Mouse (Mus musculus): Measurements from ENCODE around the gene Gm9780.
"Not testable (repeated sequence)": the region's sequence is repeated elsewhere in the genome, so short reads cannot be mapped to it uniquely, and the experiment has no call there.

The Gm9780 gene

GRCm38 (mm10) chr14:26042611-26043010 is at the start of gene Gm9780:
Gene Gm9780, minus strand, starts transcription at chr14:26042711.
- not testable (repeated sequence) for DNase-seq (ENCODE audit: low spot score)

GRCm38 (mm10) chr14:26081997-26082396 is 39.5 kb upstream of the Gm9780 start, which contains the start of gene Cphx3:
Gene Cphx3, plus strand, starts transcription at chr14:26082297.
- DNase-seq (ENCODE audit: low spot score), result not testable (repeated sequence)

- DNase-seq (ENCODE audit: low spot score), result not testable (repeated sequence)
These were observed 38.7 kb upstream of the Gm9780 start, which contains the start of gene Cphx2 for GRCm38 (mm10) chr14:26081216-26081615. Gene Cphx2, plus strand, starts transcription at chr14:26081516.

DNA sequence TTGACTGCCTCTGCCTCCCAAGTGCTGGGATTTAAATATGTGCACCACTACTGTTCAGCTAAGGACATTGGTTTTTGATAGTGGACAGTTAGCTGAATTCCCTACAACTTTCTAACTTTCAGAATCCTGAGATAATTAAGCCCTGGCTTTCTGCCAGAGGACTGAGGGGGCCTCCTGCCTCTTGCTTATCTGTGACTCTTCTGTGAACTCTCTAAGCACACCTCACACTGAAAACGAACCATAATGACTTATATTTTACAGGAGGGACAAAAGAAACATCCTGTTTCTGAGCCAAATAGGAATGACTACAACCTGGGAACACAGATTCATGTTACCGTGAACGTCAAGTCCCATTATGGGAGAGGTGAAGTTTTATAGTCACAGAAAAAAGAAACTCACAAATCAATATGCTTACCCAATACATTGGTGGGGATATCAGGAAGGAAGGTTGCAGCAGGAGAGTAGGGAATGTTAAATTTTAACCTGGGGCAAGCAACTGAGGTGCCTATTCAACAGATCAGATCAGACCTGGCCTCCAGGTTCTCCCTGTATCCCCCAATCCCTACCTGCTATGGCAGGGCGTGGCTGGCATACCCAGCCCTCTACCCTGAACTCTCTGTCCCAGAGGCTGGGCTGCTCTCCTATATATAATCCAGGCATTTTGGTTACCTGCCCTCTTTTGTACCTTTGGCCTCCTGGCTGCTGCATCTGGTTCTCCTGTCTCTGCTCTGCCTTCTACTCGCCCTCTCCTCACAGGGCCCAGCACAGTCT is 34.3 kb upstream of the Gm9780 start:
- DNase-seq (ENCODE audit: low spot score), result not testable (repeated sequence)

- not testable (repeated sequence) for DNase-seq (ENCODE audit: low spot score)
These were observed 24.8 kb upstream of the Gm9780 start, which contains the start of gene Tmem254c for GRCm38 (mm10) chr14:26067325-26067633. Gene Tmem254c, minus strand, starts transcription at chr14:26067355.

DNA sequence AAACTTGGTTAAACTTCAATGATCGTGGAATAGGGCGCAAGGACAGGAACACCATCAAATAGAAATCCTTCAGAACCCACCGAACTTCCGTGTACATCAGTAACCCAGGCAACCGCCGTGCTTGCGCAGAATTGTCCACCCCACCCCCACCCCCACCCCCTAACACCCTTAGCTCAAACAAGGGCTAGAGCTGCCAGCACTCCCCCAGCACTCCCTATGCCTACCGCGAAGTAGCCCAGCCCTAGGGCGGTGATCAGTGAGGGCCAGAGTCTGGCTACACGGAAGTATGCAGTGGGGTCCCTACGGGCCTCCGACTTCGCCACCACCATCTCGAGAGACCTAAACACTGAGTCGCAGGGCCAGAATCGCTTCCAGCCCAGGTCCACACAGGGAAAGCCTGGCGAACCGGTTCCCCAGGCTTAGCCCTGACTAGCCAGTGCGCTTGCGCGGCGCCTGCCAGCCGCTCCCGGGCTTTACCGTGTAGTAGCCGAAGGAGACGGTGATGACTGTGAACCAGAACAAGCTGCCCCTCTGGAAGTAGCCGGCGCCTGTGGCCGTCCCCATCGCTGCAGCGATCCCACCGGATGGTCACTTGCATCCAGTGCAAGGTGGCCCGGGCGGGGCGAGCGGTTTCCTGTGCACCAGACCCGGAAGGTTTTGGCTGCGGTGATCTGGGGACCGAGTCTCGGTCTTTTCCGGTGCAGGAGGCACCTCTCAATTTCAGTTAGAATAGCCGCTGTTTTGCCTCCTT is 24.2 kb upstream of the Gm9780 start:
- not testable (repeated sequence) for DNase-seq (ENCODE audit: low spot score)

DNA sequence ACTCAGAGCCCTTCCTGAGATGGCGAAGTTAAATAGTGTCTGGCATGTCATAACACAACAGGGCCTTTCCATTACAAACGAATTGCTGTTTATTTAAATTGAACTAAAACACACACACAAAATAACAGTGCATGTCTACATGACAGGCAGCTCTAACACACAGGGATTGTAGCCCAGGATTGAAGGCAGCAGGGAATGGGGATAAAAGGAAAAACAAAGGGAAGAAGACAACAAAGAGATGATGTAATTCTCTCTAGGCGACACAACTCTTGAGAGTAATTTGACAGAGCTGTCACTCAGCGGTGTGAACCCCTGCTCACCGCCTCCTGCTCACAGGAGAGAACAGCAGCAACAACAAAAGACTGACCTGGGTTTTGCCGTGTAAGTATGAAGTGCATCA is 16.9 kb upstream of the Gm9780 start:
- DNase-seq (ENCODE audit: low spot score), result not testable (repeated sequence)

DNA sequence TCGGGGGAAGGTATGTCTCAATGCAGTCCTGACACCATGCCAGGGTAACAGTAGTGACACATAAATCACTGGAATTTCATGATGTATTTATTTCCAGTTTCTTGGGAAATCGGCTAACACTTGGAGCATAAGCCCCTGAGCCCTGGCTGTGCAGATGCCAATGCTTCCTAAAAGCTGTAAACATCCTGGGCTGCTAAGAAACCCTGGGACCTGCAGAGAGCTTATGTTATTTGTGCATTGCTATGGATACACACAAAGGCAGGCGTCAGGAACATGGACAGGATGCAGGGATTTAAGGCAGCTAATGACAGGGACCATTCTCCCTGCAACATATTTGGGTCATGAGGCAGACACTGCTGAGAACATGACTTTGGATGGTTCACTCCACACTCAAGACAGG is 15.7 kb upstream of the Gm9780 start:
- DNase-seq (ENCODE audit: low spot score), result not testable (repeated sequence)

DNA sequence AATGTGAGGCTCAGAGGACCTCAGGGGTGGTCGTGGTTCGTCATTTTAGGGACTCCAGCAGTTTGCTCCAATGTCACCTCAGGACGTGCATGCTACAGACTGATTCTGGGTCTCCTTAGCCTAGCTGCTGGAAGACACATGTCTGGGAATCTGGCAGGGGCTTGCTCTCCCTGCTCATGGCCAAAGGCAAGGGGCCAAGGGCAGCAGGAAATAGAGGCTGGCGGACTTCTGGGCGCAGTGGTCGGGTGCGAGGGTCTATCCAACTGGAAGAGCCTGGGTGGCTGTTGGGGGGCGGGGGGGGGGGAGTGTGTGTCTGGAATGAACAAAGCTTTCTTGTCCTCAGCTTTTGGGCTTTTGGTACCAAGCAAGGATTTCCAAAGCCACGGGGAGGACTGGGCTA is 6.3 kb upstream of the Gm9780 start:
- DNase-seq (ENCODE audit: low spot score), result not testable (repeated sequence)

DNA sequence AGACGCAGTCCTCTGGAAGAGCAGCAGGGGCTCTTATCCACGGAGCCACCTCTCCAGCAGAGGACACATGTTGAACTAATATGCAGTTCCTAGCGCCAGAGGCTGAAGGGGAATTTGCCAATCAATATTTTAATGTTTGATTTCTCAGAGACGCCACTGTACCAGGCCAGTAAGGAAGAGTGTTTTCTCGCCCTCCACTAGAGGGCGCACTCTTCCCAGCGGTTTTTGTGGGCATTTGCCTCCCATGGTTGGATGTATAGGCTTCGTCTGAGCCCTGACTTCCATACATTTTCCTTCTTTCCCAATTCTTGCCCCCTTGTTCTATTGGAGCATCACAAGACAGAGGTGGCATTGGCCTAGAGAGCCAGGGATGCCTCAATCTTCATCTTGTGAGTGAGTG is 4.5 kb upstream of the Gm9780 start:
- not testable (repeated sequence) for DNase-seq (ENCODE audit: low spot score)

DNA sequence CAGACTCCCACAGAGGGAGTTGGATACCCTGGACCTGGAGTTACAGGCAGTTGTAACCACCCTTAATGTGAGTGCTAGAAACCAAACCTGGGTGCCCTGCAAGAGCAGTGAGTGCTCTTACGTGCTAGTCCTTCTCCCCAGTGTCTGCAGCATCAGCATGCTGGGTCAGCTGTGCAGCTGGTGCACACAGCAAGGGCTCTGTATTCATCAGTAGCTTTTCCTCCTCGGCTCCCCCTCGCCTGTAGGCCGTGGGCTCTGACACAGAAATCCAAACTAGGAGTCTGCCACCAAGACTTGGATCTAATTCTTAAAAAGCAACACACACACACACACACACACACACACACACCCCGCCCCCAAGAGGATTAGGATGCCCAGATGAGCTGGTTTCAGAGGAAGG is 2.5 kb upstream of the Gm9780 start:
- not testable (repeated sequence) for DNase-seq (ENCODE audit: low spot score)

- DNase-seq (ENCODE audit: low spot score), result not testable (repeated sequence)
These were observed 7.1 kb downstream of the Gm9780 start for GRCm38 (mm10) chr14:26035439-26035838.

- not testable (repeated sequence) for DNase-seq (ENCODE audit: low spot score)
These were observed 8.1 kb downstream of the Gm9780 start for GRCm38 (mm10) chr14:26034364-26034763.

DNA sequence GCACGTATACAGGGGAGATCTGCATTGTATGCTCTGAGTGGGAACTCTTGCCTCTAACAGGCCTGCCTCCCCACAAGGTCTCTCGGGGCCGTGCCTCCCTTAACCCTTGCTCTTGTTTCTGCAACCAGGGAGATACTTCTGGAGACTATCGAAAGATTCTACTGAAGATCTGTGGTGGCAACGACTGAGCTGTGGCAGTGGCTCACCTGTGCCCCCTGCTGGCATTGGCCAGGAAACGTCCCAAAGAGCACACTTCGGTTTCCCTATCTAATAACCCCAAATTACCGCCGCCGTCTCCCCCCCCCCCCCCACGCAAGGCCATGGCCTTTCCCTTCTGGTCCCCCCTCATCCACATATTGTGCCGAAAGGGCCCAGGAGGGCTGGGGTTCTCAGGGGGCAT is 16.9 kb downstream of the Gm9780 start:
- DNase-seq (ENCODE audit: low spot score), result not testable (repeated sequence)

DNA sequence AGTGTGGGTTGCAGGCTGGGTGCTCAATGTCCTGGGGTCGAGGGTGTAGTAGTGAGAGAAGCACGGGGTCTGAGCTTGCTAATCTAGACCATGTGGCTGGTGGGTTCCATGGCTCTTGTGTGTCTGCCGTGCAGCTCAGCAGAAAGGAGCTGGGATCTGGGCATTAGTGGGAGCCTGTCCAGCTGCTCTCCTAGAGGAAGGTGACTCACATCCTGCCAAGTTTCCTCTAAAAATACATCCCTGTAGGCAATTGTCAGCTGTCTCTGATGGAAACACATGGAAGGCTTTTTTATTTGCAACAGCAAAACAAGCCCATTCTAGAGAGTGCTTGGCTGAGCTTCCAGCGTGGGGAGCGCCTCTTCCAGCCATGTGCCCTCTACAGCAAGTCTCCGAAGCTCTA is 19.7 kb downstream of the Gm9780 start:
- not testable (repeated sequence) for DNase-seq (ENCODE audit: low spot score)

- not testable (repeated sequence) for DNase-seq (ENCODE audit: low spot score)
These were observed 21.0 kb downstream of the Gm9780 start for GRCm38 (mm10) chr14:26021555-26021954.

DNA sequence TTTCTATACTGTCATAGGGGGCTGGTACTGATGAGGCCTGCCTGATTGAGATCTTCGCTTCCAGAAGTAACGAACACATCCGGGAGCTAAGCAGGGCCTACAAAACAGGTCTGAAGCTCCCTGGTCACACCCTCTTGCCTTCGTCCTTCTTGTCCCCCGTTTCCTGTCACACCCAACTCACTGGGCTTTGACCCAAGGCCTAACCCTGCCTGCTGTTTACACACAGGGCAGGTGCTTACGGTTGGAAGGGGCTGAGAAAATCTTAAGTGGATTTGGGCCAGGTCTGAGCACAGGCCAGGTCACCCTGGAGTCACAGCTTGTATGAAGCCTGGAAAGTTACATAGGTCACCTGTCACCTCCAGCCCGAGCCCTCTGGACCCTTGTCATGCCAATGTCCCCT is 26.1 kb downstream of the Gm9780 start:
- not testable (repeated sequence) for DNase-seq (ENCODE audit: low spot score)

GRCm38 (mm10) chr14:26007462-26007861 is 35.0 kb downstream of the Gm9780 start:
- not testable (repeated sequence) for DNase-seq (ENCODE audit: low spot score)

GRCm38 (mm10) chr14:25981880-25982279 is 60.6 kb downstream of the Gm9780 start:
- peak; percentile 16 for DNase-seq (ENCODE audit: low spot score)

DNA sequence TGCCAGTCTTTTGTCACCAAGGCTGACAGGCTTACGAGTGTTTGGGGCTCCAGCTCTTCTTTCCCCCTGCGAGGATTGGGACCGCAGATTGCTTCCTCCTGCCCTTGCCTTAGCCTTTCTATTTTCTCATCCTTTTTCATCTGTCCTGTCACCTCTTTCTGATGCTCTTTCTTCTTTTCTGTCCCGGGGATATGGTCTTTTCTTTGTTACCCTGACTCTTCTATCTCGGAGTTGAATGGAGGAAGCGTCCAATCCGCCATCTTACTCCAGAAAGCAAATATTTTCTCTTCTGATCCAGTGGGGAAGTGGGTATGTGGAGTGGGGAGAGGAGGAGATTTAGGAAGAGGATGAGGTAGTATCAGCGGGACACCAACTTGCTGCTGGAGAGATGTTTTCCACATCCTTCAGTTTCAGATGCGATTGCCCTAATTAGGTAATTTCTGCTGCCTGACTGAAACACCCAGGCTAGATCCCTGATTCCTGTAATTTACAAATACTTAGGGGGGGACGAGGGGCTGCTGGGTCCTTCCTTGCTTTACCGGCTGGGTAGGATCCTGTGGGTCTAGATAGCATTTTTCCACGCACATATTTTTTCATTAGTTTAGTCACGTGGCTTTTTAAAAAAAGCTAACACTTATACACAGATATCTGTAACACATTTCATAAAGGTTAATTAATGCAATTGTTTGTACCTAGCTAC is 63.1 kb downstream of the Gm9780 start:
- not testable (repeated sequence) for DNase-seq (ENCODE audit: low spot score)

- DNase-seq (ENCODE audit: low spot score), result not testable (repeated sequence)
These were observed 63.9 kb downstream of the Gm9780 start, which contains the start of gene Duxbl1 for GRCm38 (mm10) chr14:25978371-25979241. Gene Duxbl1, plus strand, starts transcription at chr14:25978577.
